23 mouse cellular contexts compared by ENCODE assay signal in the genomic region with DNA sequence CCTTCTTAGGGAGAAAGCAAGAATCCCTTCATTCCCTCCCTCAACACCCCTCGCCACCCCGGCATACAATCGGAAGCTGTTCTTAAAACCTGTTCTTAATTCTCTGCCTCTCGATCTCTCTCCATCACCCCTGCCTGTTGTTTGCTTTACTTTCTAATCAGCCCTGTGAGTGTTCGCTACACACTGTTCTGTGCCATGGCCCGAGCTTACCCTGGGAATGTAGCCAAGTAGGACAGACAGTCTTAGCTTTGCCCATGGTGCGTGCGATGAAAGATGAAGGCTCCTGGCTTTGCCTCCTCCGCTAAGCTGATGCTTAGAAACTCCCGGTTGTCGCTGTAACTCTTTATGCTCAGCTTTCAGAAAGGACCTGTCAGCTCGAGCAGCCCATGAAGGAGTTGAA.
DNase-seq lines count a peak whose midpoint lies in the region; ATAC-seq and TF ChIP-seq lines count a peak whose summit lies in the region.
"Had no signal": no experiment of that assay in that cellular context is flagged by ENCODE, and none has a peak within 500 bp of the region (broad histone marks: within the 10 kb centered on the region; RNA-seq: fewer than 3 reads in every experiment).

No protein-coding gene starts in this region.

- H3K9me3 ChIP-seq in heart, embryonic 13.5 days = no peaks in the 10 kb centered on the region
- H3K9me3 ChIP-seq in lung, embryonic 14.5 days (ENCODE audit: low read depth, low read length) = no peaks in the 10 kb centered on the region
- H3K9me3 ChIP-seq: embryonic facial prominence, embryonic 15.5 days; hindbrain, embryonic 10.5 days; intestine, embryonic 15.5 days; limb, embryonic 10.5 days; liver, embryonic 15.5 days; midbrain, embryonic 15.5 days; neural tube, embryonic 12.5 days had no signal

- H3K27ac ChIP-seq in heart, embryonic 13.5 days (replicated peaks) = no peak overlapping the region
- no peak overlapping the region for H3K27ac ChIP-seq in lung, embryonic 14.5 days (ENCODE audit: low read depth)
- H3K27ac ChIP-seq: embryonic facial prominence, embryonic 15.5 days; gastrocnemius, adult 2 months; hindbrain, embryonic 10.5 days; intestine, embryonic 15.5 days; limb, embryonic 10.5 days; liver, embryonic 15.5 days; macrophage; midbrain, embryonic 15.5 days; neural tube, embryonic 12.5 days had no signal

- 39% methylated on average over 12 of the region's 12 CpGs for WGBS in heart, embryonic 13.5 days
- 46% methylated on average over 12 of the region's 12 CpGs for WGBS in lung, embryonic 14.5 days

- peak overlapping the region; percentile 52 for H3K4me2 ChIP-seq in heart, embryonic 13.5 days
- no peak overlapping the region for H3K4me2 ChIP-seq in lung, embryonic 14.5 days
- H3K4me2 ChIP-seq: embryonic facial prominence, embryonic 15.5 days; intestine, embryonic 15.5 days; liver, embryonic 15.5 days; midbrain, embryonic 15.5 days; neural tube, embryonic 12.5 days had no signal

- ATAC-seq in heart, embryonic 13.5 days (ENCODE audit: extremely low read depth, insufficient number of reproducible peaks, low FRiP score, low TSS enrichment) = no peak
- ATAC-seq in lung, embryonic 14.5 days (ENCODE audit: insufficient read depth) = no peak
- ATAC-seq: forebrain, embryonic 14.5 days; hindbrain, embryonic 16.5 days; intestine, embryonic 15.5 days; midbrain, embryonic 15.5 days had no signal

- no peak overlapping the region for H3K4me3 ChIP-seq in heart, embryonic 13.5 days
- H3K4me3 ChIP-seq in lung, embryonic 14.5 days (ENCODE audit: low read depth, low read length) = no peak overlapping the region
- H3K4me3 ChIP-seq: embryonic facial prominence, embryonic 15.5 days; gastrocnemius, adult 2 months; hindbrain, embryonic 10.5 days; intestine, embryonic 15.5 days; limb, embryonic 10.5 days; liver, embryonic 15.5 days; midbrain, embryonic 15.5 days; neural tube, embryonic 12.5 days had no signal

- H3K9ac ChIP-seq in heart, embryonic 13.5 days = peak overlapping the region; percentile 45; the same call in 1 of the 2 replicates
- no peak overlapping the region for H3K9ac ChIP-seq in lung, embryonic 14.5 days
- H3K9ac ChIP-seq: embryonic facial prominence, embryonic 15.5 days; intestine, embryonic 15.5 days; liver, embryonic 15.5 days; midbrain, embryonic 15.5 days; neural tube, embryonic 12.5 days had no signal

- peak; percentile 30 for DNase-seq in adrenal gland, postnatal 10 days
- no peak for DNase-seq in adrenal gland, adult 8-10 months
- no peak for DNase-seq in heart, adult 8-10 months (ENCODE audit: low spot score)
- DNase-seq in lung, embryonic 14.5 days = peak; percentile 46
- no peak for DNase-seq in lung, postnatal 25 days (ENCODE audit: low spot score)
- peak; percentile 39 to 48 for DNase-seq in right cerebral cortex, postnatal 10 days (ENCODE audit: low spot score in 2 of 2)
- no peak for DNase-seq in right cerebral cortex, adult 2 months (ENCODE audit: low spot score in 2 of 2)
- DNase-seq: cerebellum, adult 8-10 months; gastrocnemius, adult 2 months; kidney, adult 8-10 months; kidney, postnatal 10 days; liver had no signal

- peaks cover 35% of the 10 kb centered on the region for H3K27me3 ChIP-seq in heart, embryonic 13.5 days (replicated peaks)
- H3K27me3 ChIP-seq in lung, embryonic 14.5 days (ENCODE audit: insufficient read depth, low read length) = no peaks in the 10 kb centered on the region
- H3K27me3 ChIP-seq: embryonic facial prominence, embryonic 15.5 days; intestine, embryonic 15.5 days; midbrain, embryonic 15.5 days; neural tube, embryonic 12.5 days had no signal

- H3K36me3 ChIP-seq in heart, embryonic 13.5 days = no peaks in the 10 kb centered on the region
- no peaks in the 10 kb centered on the region for H3K36me3 ChIP-seq in lung, embryonic 14.5 days (ENCODE audit: insufficient read depth)
- H3K36me3 ChIP-seq: embryonic facial prominence, embryonic 15.5 days; hindbrain, embryonic 10.5 days; intestine, embryonic 15.5 days; limb, embryonic 10.5 days; liver, embryonic 15.5 days; midbrain, embryonic 15.5 days; neural tube, embryonic 12.5 days had no signal

- TF ChIP-seq CTCF in lung, embryonic 14.5 days (IDR thresholded peaks at IDR 0.05; ENCODE audit: low read depth) = no peak

- peaks cover 43% of the 10 kb centered on the region for H3K4me1 ChIP-seq in heart, embryonic 13.5 days
- no peaks in the 10 kb centered on the region for H3K4me1 ChIP-seq in lung, embryonic 14.5 days (ENCODE audit: insufficient read depth)
- H3K4me1 ChIP-seq: embryonic facial prominence, embryonic 15.5 days; intestine, embryonic 15.5 days; liver, embryonic 15.5 days had no signal

Comparison
In these comparisons a context has a peak if more than half of its experiments do, and no peak if none do; other contexts are left out.
1. DNase-seq: peak in adrenal gland, postnatal 10 days (single experiment), lung, embryonic 14.5 days (single experiment) and right cerebral cortex, postnatal 10 days (2 of 2); none in adrenal gland, adult 8-10 months (single experiment), heart, adult 8-10 months (single experiment), lung, postnatal 25 days (single experiment) and right cerebral cortex, adult 2 months (0 of 2).